Mouse (Mus musculus): ENCODE data around the gene Htt. TPM values are rescaled to one million over a fixed set of nuclear protein-coding genes. Genes with fewer than 3 reads are reported as not detected.
"Not testable (repeated sequence)": the region's sequence is repeated elsewhere in the genome, so short reads cannot be mapped to it uniquely, and the experiment has no call there.

The Htt gene
- 0.64 and 1.7 TPM in 2 replicates for polyA plus RNA-seq (2012; ENCODE audit: insufficient read depth, low replicate concordance)

DNA sequence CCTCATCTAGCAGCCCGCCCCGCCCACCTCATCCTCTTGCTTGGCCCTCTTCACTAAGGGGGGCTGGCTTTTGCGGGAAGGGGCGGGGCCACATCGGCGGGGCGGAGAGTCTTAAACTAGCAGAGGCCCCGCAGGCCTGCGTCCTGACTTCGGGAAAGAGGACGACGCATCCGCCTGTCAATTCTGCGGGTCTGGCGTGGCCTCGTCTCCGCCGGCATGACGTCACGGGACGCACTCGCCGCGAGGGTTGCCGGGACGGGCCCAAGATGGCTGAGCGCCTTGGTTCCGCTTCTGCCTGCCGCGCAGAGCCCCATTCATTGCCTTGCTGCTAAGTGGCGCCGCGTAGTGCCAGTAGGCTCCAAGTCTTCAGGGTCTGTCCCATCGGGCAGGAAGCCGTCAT lies at the start of gene Htt:
Gene Htt, plus strand, starts transcription at position 232 of the 400 bp plus-strand sequence.
- TF ChIP-seq GATA1 (IDR thresholded peaks at IDR 0.05; ENCODE audit: borderline replicate concordance, low read length), result no peak
- TF ChIP-seq FLI1 (IDR thresholded peaks at IDR 0.05; ENCODE audit: low read length), result no peak
- peaks cover 2% of the 10 kb centered on the region for H3K36me3 ChIP-seq (replicated peaks; ENCODE audit: low read length)
- peak within 1 kb of the TSS; percentile 93 for H3K4me3 ChIP-seq (replicated peaks)
- H3K9me3 ChIP-seq, result no peaks in the 10 kb centered on the region
- H3K4me1 ChIP-seq, result peaks cover 36% of the 10 kb centered on the region
- H3K27me3 ChIP-seq (replicated peaks), result peaks cover 5% of the 10 kb centered on the region

DNA sequence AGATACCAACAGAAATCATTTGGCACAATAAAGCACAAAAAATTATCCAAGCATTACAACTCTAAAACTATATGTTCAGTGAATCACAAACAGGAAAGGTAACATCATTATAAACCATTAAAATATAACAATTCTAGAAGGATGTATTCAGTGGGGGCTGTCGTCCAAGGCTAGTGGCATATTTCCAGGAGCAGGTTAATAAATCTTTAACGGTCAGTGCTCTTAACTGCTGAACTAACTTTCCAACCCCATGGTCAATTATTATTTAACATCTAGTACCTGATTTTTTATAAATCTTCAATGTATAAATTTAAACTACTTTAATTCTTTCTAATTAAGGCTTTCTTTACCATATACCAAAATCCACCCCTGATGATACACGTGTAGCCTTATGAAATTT lies 47.2 kb upstream of the Htt start:
- H3K27me3 ChIP-seq (replicated peaks); H3K36me3 ChIP-seq (replicated peaks; ENCODE audit: low read length); H3K4me3 ChIP-seq (replicated peaks); H3K4me1 ChIP-seq; H3K9me3 ChIP-seq: not testable (repeated sequence)

DNA sequence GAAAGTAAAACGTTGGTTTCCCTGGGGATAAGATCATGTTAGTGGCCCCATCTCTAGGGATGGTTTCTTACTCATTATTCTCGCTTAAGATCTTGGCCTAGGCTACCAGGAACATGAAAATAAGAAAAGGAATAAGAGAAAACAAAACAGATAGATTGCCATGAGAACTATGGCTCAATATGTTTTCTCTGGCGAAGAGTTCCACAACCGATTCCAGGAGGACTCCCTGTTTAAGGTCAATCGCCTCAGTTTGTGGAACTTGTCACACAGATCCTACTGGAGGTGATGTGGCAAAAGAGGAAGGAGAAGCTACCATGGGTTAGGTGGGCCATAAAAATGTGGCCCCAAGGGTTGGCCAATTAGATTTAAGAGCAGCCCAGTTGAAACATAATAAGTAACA lies 46.7 kb upstream of the Htt start:
- peaks cover 10% of the 10 kb centered on the region for H3K27me3 ChIP-seq (replicated peaks)
- H3K9me3 ChIP-seq, result no peaks in the 10 kb centered on the region
- no peak for TF ChIP-seq GATA1 (IDR thresholded peaks at IDR 0.05; ENCODE audit: borderline replicate concordance, low read length)
- no peak for TF ChIP-seq FLI1 (IDR thresholded peaks at IDR 0.05; ENCODE audit: low read length)
- H3K36me3 ChIP-seq (replicated peaks; ENCODE audit: low read length), result no peaks in the 10 kb centered on the region
- H3K4me3 ChIP-seq (replicated peaks), result no peak overlapping the region
- no peaks in the 10 kb centered on the region for H3K4me1 ChIP-seq

DNA sequence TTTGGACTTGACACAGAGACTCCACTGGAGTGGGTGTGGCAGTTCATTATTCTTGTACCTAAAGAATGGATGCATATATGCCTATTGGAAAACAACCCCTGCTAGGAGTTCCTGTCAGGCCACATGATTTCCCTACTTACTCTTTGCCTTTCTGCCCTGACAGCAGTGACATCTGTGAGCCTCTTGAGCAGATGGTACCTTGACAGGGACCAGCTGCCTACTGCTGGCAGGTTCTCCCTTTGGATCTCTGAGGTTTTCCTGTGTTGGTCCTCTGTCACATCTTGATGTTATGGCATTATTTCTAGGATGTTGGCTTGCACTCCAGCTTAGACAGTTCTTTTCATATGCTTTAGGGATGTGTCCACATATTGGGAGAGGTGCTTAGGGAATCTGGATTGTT lies 32.4 kb upstream of the Htt start:
- Histone ChIP-seq H3K36me3 (replicated peaks; ENCODE audit: low read length) (no peaks in the 10 kb centered on the region), H3K27me3 (replicated peaks) (peaks cover 2% of the 10 kb centered on the region), H3K4me3 (replicated peaks) (no peak overlapping the region), H3K9me3 (no peaks in the 10 kb centered on the region), H3K4me1 (peaks cover 6% of the 10 kb centered on the region)
- no peak for TF ChIP-seq FLI1 (IDR thresholded peaks at IDR 0.05; ENCODE audit: low read length)
- TF ChIP-seq GATA1 (IDR thresholded peaks at IDR 0.05; ENCODE audit: borderline replicate concordance, low read length), result no peak

DNA sequence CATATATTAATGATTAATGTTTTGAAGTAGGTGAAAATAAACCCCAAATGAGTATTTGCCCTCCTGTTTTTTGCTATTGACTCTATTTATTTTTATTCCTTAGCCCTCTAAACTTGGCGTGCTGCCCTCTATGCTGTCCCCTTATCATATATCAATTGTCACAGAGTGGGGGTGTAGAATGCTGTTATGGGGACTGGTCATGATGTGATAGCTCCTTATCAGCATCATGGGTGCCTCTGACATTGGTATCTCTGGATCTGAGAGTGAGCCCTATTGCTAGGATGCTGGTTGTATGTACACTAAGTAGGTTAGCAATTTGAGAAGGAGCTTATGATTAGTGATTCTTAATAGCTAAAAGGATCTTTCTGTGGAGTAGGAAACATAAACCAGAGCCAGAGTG lies 31.3 kb upstream of the Htt start:
- H3K36me3 ChIP-seq (replicated peaks; ENCODE audit: low read length), result no peaks in the 10 kb centered on the region
- H3K4me1 ChIP-seq, result peaks cover 6% of the 10 kb centered on the region
- peaks cover 2% of the 10 kb centered on the region for H3K27me3 ChIP-seq (replicated peaks)
- TF ChIP-seq GATA1 (IDR thresholded peaks at IDR 0.05; ENCODE audit: borderline replicate concordance, low read length) (no peak), FLI1 (IDR thresholded peaks at IDR 0.05; ENCODE audit: low read length) (no peak)
- H3K9me3 ChIP-seq, result no peaks in the 10 kb centered on the region
- no peak overlapping the region for H3K4me3 ChIP-seq (replicated peaks)

DNA sequence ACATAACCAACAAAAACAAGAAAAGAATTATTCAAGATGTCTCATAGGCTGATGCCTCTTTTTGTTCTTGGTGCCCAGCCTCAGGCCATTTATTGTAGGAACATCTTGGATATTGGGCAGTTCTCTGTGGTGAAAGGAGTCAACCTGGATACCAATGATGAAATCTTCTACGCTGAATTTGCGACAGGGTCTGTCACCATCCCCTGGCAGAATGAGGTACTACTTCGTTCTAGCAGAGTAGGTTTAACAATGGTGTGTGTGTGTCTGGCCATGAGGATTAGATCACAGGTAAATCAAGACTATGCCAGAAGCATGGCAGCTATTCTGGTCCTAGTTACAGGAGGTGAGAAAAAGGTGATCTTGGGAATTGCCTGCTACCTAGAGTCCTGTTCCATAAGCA lies 10.1 kb upstream of the Htt start:
- Histone ChIP-seq H3K36me3 (replicated peaks; ENCODE audit: low read length) (no peaks in the 10 kb centered on the region), H3K27me3 (replicated peaks) (peaks cover 14% of the 10 kb centered on the region), H3K9me3 (0 out of 2 replicates have a peak, but pooled peaks cover 8% of the 10 kb centered on the region), H3K4me3 (replicated peaks) (no peak overlapping the region), H3K4me1 (no peaks in the 10 kb centered on the region)
- no peak for TF ChIP-seq GATA1 (IDR thresholded peaks at IDR 0.05; ENCODE audit: borderline replicate concordance, low read length)
- TF ChIP-seq FLI1 (IDR thresholded peaks at IDR 0.05; ENCODE audit: low read length), result no peak

DNA sequence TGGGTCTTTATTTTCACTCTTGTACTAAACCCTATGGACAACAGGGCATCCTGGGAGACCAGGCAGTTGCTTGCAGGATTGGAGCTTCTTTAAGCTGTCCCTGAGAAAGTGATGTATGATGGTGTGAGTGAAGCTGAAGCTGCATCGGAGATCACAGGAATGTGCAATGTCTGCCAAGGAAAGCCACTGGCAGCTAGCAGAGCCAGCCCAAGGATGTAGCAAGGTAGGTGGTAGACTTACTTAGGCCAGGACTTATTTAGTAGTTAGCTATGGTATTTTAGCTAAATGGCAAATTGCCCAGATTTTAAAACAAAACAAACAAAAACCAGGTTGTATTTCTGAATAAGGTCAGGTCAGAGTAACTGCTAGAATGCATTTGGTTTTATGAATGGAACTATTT lies 2.8 kb upstream of the Htt start:
- Histone ChIP-seq H3K27me3 (replicated peaks) (peaks cover 9% of the 10 kb centered on the region), H3K4me3 (replicated peaks) (no peak overlapping the region), H3K36me3 (replicated peaks; ENCODE audit: low read length) (no peaks in the 10 kb centered on the region), H3K9me3 (no peaks in the 10 kb centered on the region), H3K4me1 (peaks cover 20% of the 10 kb centered on the region)
- TF ChIP-seq FLI1 (IDR thresholded peaks at IDR 0.05; ENCODE audit: low read length) (no peak), GATA1 (IDR thresholded peaks at IDR 0.05; ENCODE audit: borderline replicate concordance, low read length) (no peak)

DNA sequence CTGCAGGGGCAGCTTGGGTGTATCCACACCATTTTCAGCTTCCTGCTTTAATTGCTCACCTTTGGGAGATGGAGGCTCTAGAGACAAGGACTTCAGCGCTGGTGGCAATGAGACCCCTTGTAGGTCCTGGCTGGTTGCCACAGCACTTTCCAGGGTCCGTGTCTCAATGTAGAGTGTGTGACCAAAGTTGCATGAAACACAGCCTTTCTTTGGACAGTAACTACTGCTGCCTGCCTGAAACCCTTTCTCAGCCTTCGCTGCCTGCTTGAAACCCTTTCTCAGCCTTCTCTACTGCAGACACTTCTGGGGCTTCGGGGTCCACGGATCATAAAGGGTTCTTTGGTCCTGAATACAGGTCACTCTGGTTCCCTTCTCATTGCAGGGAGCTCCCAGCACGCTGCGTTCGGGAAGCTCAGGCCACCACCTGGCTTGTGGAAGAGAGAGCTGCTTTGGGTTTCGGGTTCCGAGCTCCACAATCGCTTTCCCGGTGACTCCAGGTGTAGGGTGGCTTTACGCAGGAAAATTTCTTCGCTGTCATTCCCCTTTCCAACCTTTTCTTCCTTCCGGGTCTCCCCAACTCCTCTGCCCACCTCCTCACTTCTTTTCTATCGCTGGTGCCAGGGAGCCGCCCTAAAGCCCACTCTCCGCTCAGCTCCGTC lies 561 bp upstream of the Htt start:
- peaks cover 5% of the 10 kb centered on the region for H3K27me3 ChIP-seq (replicated peaks)
- TF ChIP-seq FLI1 (IDR thresholded peaks at IDR 0.05; ENCODE audit: low read length) (no peak), GATA1 (IDR thresholded peaks at IDR 0.05; ENCODE audit: borderline replicate concordance, low read length) (no peak)
- H3K36me3 ChIP-seq (replicated peaks; ENCODE audit: low read length), result no peaks in the 10 kb centered on the region

DNA sequence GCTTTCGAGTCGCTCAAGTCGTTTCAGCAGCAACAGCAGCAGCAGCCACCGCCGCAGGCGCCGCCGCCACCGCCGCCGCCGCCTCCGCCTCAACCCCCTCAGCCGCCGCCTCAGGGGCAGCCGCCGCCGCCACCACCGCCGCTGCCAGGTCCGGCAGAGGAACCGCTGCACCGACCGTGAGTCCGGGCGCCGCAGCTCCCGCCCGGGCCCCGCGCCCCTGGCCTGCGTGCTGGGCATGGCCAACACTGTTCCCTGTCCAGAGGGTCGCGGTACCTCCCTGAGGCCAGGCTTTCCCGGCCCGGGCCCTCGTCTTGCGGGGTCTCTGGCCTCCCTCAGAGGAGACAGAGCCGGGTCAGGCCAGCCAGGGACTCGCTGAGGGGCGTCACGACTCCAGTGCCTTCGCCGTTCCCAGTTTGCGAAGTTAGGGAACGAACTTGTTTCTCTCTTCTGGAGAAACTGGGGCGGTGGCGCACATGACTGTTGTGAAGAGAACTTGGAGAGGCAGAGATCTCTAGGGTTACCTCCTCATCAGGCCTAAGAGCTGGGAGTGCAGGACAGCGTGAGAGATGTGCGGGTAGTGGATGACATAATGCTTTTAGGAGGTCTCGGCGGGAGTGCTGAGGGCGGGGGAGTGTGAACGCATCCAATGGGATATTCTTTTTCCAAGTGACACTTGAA lies 533 bp downstream of the Htt start:
- Histone ChIP-seq H3K9me3 (no peaks in the 10 kb centered on the region), H3K36me3 (replicated peaks; ENCODE audit: low read length) (peaks cover 2% of the 10 kb centered on the region), H3K4me1 (peaks cover 36% of the 10 kb centered on the region), H3K4me3 (replicated peaks) (peak overlapping the region; percentile 93), H3K27me3 (replicated peaks) (peaks cover 5% of the 10 kb centered on the region)
- TF ChIP-seq FLI1 (IDR thresholded peaks at IDR 0.05; ENCODE audit: low read length) (no peak), GATA1 (IDR thresholded peaks at IDR 0.05; ENCODE audit: borderline replicate concordance, low read length) (no peak)

More for the DNA sequence above, 561 bp upstream of the Htt start:
- no peaks in the 10 kb centered on the region for H3K9me3 ChIP-seq
- peak overlapping the region; percentile 93 for H3K4me3 ChIP-seq (replicated peaks)
- H3K4me1 ChIP-seq, result peaks cover 31% of the 10 kb centered on the region

DNA sequence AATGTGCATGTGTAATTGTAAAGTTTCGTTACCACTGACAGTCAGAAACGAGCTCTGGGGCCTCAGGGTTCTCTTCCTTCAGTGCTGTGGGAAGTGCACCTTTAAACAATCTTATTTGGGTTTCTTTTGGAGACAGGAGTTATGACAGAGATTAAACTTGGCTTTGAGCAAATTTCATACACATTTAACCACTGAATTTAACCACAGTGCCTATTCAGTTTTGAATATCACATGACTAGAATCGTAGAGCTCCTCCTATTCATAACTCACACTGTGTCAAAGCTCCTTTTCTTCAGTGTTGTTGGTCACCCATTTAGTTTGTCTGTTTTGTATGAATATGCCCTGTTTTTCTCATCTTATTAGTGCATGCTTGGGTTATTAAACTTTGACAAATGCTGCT lies 10.3 kb downstream of the Htt start:
- Histone ChIP-seq H3K9me3 (no peaks in the 10 kb centered on the region), H3K27me3 (replicated peaks) (no peaks in the 10 kb centered on the region), H3K4me3 (replicated peaks) (no peak overlapping the region), H3K36me3 (replicated peaks; ENCODE audit: low read length) (peaks cover 29% of the 10 kb centered on the region), H3K4me1 (peaks cover 29% of the 10 kb centered on the region)
- TF ChIP-seq FLI1 (IDR thresholded peaks at IDR 0.05; ENCODE audit: low read length) (no peak), GATA1 (IDR thresholded peaks at IDR 0.05; ENCODE audit: borderline replicate concordance, low read length) (no peak)

All from megakaryocyte, embryonic 14.5 days (primary cell).